Mouse (Mus musculus): ENCODE data around the gene Sapcd2.
"Not testable (repeated sequence)": the region's sequence is repeated elsewhere in the genome, so short reads cannot be mapped to it uniquely, and the experiment has no call there.

Gene Sapcd2

DNA sequence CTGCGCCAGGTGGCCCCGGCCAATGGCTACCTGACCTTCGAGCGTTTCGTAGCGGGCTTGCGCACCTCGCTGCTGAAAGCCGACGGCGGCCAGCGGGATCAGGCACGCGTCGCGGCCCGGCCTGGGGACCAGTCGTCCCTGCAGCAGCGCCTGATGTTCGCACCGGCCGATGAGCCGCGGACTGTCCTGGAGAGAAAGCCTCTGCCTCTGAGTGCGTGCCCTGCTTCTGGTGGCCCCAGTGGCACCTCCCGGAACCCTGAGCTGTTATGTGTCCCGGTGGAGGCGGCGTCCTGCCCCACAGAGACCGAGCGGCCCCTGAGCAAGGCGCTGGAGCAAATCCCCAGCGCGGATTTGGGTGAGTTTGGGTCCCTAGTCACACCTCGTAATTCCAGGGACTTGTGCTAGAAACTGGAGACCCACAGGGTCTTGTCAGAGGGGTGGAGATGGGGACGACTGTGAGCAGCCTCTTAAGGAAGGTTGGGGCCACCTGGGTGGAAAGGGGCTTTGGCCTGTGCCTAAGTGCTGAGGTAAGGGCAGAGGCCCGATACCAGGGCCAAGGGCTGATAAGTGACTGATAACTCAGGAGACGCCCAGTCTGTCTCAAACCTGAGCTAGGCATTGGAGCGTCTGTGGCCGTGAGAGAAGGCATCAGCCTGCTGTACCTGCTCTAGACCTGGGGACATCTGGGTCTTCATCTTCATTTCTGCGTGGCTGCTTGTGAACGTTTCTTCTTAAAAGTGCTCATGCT lies 697 bp downstream of the Sapcd2 start:
- in situ Hi-C loops (cut with MboI, MseI): no loop called here

DNA sequence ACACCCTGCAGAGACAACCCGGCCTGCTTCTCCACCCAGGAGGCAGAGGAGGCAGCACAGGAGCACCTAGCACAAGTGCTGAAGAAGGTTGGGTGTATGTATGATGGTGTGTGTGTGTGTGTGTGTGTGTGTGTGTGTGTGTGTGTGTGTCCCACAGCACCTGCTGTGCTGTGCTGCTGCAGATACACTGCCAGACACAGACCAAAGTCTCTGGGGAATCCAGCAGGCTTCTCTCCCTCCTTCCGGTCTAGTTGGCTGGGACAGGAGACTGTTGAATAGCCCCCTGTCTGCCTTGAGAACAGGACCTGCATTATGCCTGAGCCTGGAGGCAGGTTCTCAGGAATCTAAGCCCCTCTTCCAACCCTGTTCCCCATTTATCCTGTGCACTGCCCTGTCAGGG lies 1.3 kb downstream of the Sapcd2 start:
- in situ Hi-C loops (cut with MboI, MseI): no loop called here

DNA sequence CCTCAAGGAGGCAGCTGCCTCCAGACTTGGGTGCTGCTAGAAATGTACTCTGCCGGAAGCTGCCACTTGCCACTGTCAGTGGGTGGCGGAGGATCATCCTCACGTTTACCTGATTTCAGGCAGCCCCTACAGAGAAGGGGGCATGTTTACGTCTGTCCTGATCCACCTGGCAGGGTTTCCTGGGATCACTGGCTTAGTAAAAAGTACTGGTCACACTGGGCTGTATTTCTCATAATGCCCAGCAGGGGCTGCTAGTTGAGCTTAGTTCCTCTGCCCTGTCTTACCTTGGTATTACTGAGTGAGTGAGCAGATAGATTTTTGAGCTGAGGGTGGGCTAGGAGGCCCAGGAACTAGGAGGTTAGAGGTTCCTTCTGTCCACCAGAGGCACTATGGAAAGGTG lies 4.5 kb downstream of the Sapcd2 start:
- in situ Hi-C loops (cut with MboI, MseI): no loop called here

DNA sequence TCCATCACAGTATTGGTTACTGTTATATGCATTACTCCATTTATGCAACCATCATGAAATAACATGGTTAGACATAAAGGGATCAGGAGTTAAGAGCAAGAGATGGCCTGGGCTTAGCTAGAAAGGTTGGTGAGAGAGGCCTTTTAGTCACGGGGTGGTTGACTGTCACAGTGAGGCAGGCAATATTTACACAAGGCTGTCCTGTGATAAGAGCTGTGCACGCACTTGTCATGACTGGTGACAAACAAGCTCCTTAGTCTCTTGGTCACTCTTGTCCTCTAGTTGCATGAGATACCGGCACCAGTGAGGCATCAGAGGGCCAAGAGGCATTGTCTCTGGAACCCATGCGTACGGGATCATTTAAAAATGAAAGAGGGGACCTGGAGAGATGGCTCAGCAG lies 12.4 kb downstream of the Sapcd2 start:
- in situ Hi-C loops (cut with MboI, MseI): no loop called here

DNA sequence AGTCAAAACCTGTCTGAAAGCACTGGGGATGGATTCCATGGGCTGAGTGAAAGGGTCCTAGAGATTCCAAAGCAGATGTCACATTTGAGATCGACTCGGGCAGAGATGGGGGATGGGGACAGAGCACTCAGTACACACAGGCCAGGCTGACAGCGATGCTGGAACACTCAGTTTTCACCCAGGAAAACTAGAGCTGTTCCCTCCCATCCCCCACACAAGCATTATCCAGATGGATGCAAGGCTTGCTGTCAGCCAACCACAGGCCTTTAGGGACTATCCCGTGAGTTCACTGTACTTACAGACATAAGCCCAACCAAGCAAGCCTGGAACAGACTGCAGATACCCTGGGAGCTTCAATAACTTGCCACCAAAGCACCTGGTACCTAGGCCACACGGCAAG lies 19.1 kb downstream of the Sapcd2 start:
- in situ Hi-C loops (cut with MboI, MseI): no loop called here

DNA sequence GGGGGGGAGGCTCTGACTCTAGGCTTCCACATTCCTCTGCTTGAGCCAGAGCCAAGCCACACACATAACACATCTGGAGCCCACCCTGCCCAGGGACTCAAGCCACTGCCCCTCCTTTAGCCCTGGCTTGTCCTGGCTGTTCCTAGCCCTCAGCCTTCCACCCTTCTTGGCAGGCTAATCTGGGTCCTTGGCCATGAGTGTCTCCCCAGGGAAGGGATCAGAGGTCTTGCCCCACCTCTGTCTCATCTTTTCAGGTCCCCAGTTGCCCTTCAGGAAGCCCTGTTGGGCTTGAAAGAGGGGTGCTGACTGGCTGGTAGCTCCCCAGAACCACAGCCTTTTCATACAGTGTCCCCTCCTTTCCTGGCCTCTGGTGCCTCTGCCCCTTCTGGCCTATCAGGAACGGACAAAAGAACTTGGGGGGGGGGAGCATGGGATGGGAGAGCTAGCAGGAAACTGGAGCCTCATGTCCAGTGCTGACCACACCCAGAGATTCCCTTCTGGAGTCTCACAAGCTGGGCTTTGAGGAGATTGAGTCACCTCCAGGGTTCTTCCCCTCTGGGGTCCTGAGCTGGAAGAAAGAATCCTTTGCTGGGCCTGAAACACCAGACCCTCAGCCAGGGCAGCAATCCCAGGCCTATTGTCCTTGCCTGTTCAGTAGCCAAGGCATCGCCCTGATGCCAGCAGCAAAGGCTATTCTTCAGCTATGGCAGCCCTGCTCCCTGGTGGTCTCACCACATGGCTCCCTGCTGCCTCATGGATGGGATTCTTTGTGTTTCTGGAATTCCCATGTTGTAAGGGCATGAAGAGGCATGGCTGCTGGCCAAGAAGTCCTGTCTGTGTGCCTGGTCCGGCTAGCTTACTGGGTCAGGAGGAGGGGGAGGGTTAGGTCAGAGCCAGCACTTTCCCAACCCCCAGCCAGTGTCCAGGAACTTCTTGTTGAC lies 22.4 kb downstream of the Sapcd2 start:
- in situ Hi-C loops (cut with MboI, MseI): no loop called here

DNA sequence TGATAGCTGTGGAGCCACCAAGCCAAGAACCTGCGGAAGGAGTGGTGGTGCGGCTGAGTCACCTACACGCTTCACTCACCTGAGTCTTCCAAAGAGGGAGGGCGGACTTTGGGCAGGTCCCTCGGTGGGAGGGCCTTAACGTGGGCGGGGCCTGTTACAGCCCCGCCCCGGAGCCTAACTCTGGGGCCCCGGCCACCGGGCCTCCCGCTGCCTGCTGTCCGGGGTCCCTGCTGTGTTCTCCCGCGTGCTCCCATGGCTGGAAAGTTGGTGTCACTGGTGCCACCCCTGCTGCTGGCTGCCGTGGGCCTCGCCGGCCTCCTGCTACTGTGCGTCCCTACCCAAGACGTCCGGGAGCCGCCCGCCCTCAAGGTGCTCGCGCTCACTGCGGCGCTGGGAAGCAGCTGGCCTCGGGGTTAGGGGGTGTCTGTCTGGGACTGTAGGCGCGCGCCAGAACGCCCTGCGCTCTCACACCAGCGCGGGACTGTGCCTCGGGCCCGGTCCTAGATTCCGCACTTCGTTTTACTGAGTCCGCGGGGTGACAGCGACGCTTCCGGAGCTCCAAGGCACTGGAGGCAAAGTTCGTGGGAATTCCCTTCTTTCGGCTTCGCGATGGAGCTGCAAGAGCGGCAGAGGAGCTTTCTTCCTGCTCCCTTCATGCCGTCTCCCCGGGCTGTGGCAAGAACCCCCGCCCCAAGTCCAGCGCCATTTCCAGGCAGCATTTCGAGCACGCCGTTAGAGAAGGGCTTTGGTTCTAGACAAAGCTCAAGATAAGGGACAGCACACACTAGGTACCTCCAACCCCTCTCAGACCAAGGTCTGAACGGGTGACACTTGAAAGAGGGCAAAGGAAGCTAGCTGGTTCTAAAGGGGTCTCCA lies 23.8 kb downstream of the Sapcd2 start, which contains the start of gene Entpd2:
Entpd2 (plus strand) TSS at position 154 of the 876 bp plus-strand sequence.
- in situ Hi-C loops (cut with MboI, MseI): no loop called here

DNA sequence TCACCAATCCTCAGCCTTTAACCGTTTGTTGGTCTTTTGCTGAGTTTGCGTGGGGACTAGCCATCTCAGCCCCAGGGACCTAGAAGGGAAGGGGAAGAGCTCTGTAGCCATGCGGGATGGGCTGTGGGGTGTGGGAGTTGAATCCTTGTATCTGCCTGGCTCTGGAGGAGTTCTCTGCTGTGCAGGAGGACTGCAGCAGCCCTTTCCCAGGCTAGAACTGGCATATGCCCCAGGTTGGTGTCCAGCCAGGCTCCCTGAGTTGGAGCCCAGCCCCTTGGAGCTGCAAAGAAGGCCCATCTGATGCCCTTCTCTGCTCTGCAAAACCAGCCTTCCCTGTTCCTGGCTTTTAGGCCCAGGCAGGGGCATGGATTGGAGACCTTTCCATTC lies 24.5 kb downstream of the Sapcd2 start:
- in situ Hi-C loops (cut with MboI, MseI): no loop called here

DNA sequence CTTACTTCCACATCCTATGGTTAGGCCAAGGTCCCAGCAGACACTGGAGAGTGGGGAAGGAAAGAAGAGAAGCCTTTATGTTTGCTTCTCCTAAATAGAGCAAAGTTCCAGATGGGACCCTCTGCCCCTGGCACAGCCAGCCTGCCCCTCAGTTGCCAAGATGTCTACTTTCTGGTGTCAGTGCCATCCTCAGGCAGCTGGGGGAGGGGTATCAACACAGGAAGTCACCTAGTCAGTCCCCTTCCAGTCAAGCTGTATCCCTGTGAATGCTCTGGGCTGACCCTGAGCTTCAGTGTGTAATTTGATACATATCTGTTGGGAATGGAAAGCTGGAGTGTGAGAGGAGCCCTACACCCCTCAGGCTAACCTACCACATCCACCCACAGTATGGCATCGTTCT lies 24.9 kb downstream of the Sapcd2 start:
- in situ Hi-C loops (cut with MboI, MseI): no loop called here

DNA sequence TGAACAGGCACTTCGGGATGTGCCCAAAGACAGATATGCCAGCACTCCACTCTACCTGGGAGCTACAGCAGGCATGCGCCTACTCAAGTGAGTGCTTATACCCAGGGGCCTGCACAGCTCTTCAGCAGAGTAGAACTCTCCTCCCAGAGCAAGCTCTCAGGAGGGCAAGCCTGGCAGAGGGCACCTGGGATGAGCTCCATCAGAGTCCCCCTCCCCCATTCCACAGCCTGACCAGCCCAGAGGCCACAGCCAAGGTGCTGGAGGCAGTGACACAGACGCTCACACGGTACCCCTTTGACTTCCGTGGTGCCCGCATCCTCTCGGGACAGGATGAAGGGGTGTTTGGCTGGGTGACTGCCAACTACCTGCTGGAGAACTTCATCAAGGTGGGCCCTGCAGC lies 25.9 kb downstream of the Sapcd2 start:
- in situ Hi-C loops (cut with MboI, MseI): no loop called here

DNA sequence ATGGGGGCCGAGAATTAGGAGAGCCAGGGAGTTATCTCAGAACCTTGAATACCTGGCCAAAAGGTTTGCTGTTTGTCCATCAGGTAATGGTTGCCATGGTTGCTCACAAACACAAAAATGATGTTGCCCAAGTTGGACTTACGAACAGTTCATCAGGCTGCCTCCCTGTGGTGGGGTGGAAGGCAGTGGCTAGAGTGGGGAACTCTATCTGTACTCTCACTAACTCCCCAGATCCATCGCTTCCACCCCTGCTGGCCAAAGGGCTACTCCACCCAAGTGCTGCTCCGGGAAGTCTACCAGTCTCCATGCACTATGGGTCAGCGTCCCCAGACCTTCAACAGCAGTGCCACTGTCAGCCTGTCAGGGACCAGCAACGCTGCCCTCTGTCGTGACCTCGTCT lies 26.9 kb downstream of the Sapcd2 start, which contains the start of gene Npdc1:
Npdc1 (plus strand) TSS at position 301 of the 400 bp plus-strand sequence.
- in situ Hi-C loops (cut with MboI, MseI): no loop called here

DNA sequence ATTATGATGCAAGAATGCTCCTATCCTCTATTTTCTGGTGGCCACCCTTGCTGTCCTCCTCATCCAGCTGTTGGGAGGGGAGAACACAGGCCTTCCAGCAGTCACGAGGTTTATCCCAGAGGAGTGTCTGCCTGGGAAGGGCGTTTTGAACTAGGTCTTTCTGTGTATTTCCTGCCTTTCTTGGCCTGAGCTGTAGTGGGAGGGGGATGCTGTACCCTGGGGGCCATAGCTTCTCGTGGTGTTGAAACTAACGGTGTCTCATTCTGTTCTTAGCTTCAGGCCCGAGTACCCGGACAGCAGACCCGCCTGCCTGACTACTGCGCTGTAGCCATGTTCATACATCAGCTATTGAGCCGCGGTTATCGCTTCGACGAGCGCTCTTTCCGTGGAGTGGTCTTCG lies 28.2 kb downstream of the Sapcd2 start:
- in situ Hi-C loops (cut with MboI, MseI): no loop called here

DNA sequence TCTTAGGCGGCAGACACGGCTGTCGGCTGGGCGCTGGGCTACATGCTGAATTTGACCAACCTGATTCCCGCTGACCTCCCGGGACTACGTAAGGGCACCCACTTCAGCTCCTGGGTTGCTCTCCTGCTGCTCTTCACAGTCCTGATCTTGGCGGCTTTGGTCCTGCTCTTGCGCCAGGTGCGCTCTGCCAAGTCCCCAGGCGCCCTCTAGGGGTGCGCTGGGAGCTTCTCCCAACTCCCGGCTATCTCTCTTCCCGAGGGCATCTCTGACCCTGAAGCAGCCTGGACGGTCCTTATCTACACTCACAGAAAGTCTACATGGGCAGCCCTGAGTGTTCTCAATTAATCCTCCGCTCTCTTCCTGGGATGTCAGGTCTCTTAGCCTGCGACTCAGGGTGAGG lies 28.6 kb downstream of the Sapcd2 start:
- in situ Hi-C loops (cut with MboI, MseI): no loop called here

DNA sequence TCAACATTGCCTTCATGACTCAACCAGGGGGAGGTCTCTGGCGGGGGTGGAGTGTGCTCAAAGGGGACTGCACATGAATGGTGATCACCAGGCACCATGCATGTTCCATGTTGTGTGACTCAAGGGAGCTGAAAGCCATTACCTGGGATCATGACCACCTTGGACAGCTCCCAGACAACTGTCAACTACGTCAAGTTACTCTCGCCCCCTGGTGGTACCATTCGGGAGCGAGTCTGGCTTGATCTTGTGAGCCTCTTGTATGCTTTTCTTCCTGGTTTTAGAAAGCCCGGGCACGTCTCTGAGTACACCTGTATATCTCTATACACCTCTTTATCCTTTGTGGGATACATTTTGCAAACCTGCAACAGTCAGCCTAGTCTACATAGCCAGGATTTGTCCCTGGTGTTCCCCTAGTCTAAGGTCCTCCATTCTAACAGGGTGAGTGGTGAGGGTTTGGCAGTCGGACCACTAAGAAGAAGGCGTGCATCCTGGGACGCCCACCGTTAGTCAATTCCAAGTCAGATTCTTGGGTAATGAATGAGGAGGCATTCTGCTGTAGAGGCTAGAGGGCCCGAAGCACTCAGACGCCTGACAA lies 30.4 kb downstream of the Sapcd2 start:
- in situ Hi-C loops (cut with MboI, MseI): no loop called here

DNA sequence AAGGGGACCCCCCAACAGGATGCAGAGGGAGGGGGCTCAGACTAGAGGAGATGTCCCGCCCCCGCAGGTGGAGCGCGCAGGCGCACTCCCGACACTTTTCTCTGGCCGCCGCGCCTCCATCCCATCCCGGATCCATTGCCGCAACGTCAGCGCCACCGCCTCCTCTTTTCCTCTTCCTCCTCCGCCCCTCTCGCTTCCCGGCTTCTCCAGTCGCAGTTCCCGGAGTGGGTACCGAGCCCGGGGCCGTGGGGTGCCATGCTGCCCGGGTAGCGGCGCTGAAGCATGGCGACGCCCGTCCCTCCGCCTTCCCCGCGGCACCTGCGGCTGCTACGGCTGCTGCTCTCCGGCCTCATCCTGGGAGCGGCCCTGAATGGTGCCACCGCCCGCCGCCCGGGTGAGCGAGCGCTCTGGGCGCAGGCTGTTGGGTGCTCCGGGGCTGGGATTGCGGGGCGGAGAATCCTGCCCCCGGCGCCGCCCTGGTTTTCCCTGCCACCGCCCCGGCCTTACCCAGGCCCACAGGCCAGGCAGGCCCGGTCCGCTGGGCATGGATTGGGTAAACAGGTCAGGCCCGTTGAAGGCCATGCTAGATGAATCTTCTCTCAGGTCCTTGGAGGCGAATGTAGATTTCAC lies 31.0 kb downstream of the Sapcd2 start:
- in situ Hi-C loops (cut with MboI, MseI): no loop called here

DNA sequence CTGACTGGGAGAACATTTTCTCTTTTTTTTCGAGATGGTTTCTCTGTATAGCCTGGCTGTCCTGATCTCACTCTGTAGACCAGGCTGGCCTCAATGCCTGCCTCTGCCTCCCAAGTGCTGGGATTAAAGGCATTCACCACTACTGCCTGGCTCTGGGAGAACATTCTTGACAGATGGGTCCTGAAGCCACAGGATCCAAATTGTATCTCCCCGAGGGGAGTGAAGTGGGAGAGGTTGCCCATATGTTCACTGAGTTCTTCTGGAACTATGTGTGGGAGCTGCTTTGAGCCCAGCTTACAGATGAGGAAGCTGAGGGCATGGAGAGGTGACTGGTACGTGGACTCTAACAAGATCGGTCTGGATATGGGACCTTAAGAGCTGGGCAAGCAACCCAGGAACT lies 31.9 kb downstream of the Sapcd2 start:
- in situ Hi-C loops (cut with MboI, MseI): no loop called here

DNA sequence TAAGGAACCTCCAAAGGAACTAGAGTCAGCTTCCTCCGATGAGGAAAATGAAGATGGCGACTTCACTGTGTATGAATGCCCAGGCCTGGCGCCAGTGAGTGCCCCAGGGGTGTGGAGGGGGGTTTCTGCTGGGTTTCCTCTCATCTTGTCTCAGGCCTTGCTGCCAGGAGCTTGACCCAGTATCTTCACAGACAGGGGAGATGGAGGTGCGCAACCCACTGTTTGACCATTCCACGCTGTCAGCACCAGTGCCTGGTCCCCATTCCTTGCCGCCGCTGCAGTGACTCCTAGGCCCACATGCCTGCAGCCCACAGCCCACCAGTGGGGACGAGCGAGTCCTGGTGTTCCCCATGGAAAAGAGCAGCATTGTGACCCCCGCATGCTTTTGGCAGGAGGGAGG lies 36.8 kb downstream of the Sapcd2 start:
- in situ Hi-C loops (cut with MboI, MseI): no loop called here

DNA sequence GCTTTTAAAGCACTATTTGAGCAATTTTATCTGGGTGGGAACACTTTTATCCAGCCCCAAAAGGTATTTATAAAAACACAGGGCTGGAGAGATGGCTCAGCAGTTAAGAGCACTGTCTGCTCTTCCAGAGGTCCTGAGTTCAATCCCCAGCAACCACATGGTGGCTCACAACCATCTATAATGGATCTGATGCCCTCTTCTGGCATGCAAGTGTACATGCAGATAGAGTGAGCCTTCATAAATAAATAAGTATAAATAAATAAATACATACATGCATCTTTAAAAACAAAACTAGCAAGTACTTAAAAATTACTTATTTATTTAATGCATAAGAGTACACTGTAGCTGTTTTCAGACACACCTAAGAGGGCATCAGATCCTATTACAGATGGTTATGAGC lies 41.3 kb downstream of the Sapcd2 start:
- in situ Hi-C loops (cut with MboI, MseI): not testable (repeated sequence)

DNA sequence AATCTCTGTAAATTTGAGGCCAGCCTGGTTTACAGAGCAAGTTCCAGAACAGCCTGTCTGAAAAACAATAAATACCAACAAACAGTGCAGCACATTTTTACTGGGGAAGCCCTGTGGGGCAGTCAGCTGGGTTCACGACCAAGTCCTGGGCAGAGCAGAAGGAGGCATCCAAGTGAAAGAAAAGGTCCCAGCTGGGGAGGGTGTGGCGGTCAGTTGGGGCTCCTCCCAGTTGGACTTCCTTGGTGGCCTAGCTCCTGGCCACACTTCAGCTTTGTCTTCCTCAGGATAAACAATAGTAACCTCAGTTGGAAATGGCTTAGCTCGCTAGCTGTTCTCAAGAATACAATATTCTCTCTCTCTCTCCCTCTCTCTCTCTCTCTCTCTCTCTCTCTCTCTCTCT lies 45.3 kb downstream of the Sapcd2 start:
- in situ Hi-C loops (cut with MboI, MseI): no loop called here

DNA sequence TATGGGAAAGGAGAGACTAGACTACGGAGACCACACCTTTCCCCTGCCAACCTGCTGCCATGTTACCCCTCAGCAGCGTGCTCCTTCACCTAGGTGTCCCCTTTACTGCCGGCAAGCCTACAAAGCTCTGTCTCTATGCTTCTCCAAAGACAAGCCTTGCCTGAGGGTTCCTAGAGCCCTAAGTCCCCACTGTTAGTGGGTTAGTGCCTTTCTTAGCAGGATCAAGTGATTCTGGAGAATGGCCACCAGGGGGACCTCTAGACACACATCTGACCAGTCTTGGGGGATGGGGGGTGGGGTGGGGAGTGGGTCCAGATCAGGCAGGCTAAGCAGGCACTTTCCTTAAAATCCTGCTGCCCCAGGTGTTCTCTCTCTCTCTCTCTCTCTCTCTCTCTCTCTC lies 49.8 kb downstream of the Sapcd2 start:
- in situ Hi-C loops (cut with MboI, MseI): no loop called here

Measured in T-helper 2 cell (primary cell).